Mouse (Mus musculus) midbrain, postnatal 0 days (tissue): ENCODE measurements at regions not wholly inside any gene's neighbourhood (a gene's known extent, or its start where the extent isn't known, plus 50 kb on each side); places are given as distances from the start of the nearest gene placed in this dataset.

ENCODE experiments used
- ATAC-seq: fragments of 200-750 bp; cut with Nextera tagmentation; 2 replicates; pipeline ENCODE4 v1.8.0; 2017; ENCODE audit warnings: moderate number of reproducible peaks, mild to moderate bottlenecking, moderate TSS enrichment, moderate library complexity; ENCODE audit not compliant: low FRiP score
- DNase-seq: peaks from one replicate; pipeline ENCODE4 v3.0.0-alpha.2; 2015; ENCODE audit warnings: low spot score
- H3K27ac ChIP-seq: fragments of 300-500 bp; sonication (generic); 2 replicates; pipeline ENCODE4 v1.5.1; 2014; ENCODE audit warnings: low read depth, mild to moderate bottlenecking, low read length, mixed read lengths
- H3K27me3 ChIP-seq: fragments of 300-500 bp; sonication (generic); 2 replicates; pipeline ENCODE4 v1.6.1; 2014; ENCODE audit warnings: low read length, control low read depth, mixed read lengths; ENCODE audit not compliant: insufficient read depth
- H3K36me3 ChIP-seq: fragments of 300-500 bp; sonication (generic); 2 replicates; pipeline ENCODE4 v1.6.1; 2014; ENCODE audit warnings: low read length, control low read depth, mixed read lengths; ENCODE audit not compliant: insufficient read depth
- H3K4me1 ChIP-seq: fragments of 300-500 bp; sonication (generic); 2 replicates; pipeline ENCODE4 v1.6.1; 2014; ENCODE audit warnings: mild to moderate bottlenecking, control low read depth, antibody characterized with exemption, low read length, mixed read lengths; ENCODE audit not compliant: insufficient read depth
- H3K4me2 ChIP-seq: fragments of 300-500 bp; sonication (generic); 2 replicates; pipeline ENCODE4 v1.6.1; 2014; ENCODE audit warnings: low read depth, mild to moderate bottlenecking, low read length, mixed read lengths; ENCODE audit not compliant: poor library complexity, severe bottlenecking
- H3K4me3 ChIP-seq: fragments of 300-500 bp; sonication (generic); 2 replicates; pipeline ENCODE4 v1.5.1; 2014; ENCODE audit warnings: low read depth, mild to moderate bottlenecking, low read length, moderate library complexity
- H3K9ac ChIP-seq: fragments of 300-500 bp; sonication (generic); replicated peaks from 2 replicates; pipeline ENCODE4 v1.6.1; 2014; ENCODE audit warnings: mild to moderate bottlenecking, low read length, moderate library complexity, mixed read lengths; ENCODE audit not compliant: poor library complexity, severe bottlenecking
- H3K9me3 ChIP-seq: fragments of 300-500 bp; sonication (generic); 2 replicates; pipeline ENCODE4 v1.6.1; 2016; ENCODE audit warnings: low read length, control low read depth
- CTCF ChIP-seq: IDR thresholded peaks from 2 replicates; pipeline ENCODE4 v1.5.1; 2016; ENCODE audit warnings: antibody characterized with exemption, mild to moderate bottlenecking
- WGBS: fragments of 180-500 bp; shearing (Covaris S2); extraction: QIAGEN DNeasy Blood & Tissue Kit; methylation state at CpG from one replicate; pipeline ENCODE4 v1.1.7; 2014; 5-methylcytosine and 5-hydroxymethylcytosine counted together

DNA sequence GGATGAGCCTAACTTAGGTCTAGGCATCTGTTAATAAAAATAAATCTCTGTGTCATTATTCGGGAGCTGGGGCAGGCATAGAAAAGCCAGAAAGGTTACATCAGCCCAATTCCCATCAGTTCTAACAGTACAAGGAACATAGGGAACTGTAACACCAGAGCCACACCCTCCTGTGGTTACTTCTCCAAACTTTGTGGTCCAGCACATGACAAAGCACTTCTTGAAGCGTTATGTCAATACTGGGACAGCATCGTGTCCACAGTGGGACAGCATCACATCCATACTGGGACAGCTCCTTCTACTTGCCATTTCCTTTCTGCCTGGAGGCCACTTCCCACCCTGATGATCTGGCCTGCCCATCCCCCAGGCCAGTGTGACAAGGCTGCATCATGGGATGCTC lies 253.9 kb downstream of the Diras2 start:
- TF ChIP-seq CTCF: no peak
- DNase-seq (no peak), ATAC-seq (no peak)
- no peak overlapping the region for H3K27ac ChIP-seq
- H3K27me3 ChIP-seq: 0 out of 2 replicates have a peak, but pooled peaks cover 4% of the 10 kb centered on the region
- no peaks in the 10 kb centered on the region for H3K9me3 ChIP-seq
- no peak overlapping the region for H3K4me2 ChIP-seq
- H3K9ac ChIP-seq: no peak overlapping the region
- H3K4me1 ChIP-seq: 0 out of 2 replicates have a peak, but pooled peaks cover 3% of the 10 kb centered on the region
- no peak overlapping the region for H3K4me3 ChIP-seq
- H3K36me3 ChIP-seq: no peaks in the 10 kb centered on the region
- 80% methylated on average over 3 of the region's 3 CpGs for WGBS

DNA sequence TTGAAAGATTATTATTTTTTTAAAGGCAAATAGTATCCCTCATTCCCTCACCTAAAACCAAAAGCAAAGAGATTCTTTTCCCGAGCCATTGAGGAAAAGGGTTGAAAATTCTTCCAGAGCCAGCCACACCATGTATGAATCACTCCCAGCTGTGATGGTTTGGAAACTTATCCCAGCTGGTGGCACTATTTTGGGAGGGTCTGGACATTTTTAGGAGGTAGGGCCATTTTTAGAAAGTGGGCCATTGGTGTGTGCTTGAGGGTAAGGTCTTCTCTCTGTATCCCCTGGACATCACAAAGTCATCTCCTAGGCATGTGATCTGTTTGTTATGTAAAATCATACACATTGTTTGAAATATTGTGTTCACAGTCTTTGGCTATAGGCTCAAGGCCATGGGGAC lies 252.2 kb downstream of the Diras2 start:
- no peak for DNase-seq
- ATAC-seq: no peak
- Histone ChIP-seq H3K4me3 (no peak overlapping the region), H3K4me2 (no peak overlapping the region), H3K9me3 (no peaks in the 10 kb centered on the region), H3K27ac (no peak overlapping the region), H3K36me3 (no peaks in the 10 kb centered on the region), H3K4me1 (0 out of 2 replicates have a peak, but pooled peaks cover 3% of the 10 kb centered on the region), H3K27me3 (no peaks in the 10 kb centered on the region), H3K9ac (no peak overlapping the region)
- WGBS: 85% methylated on average over 1 of the region's 1 CpGs
- no peak for TF ChIP-seq CTCF

DNA sequence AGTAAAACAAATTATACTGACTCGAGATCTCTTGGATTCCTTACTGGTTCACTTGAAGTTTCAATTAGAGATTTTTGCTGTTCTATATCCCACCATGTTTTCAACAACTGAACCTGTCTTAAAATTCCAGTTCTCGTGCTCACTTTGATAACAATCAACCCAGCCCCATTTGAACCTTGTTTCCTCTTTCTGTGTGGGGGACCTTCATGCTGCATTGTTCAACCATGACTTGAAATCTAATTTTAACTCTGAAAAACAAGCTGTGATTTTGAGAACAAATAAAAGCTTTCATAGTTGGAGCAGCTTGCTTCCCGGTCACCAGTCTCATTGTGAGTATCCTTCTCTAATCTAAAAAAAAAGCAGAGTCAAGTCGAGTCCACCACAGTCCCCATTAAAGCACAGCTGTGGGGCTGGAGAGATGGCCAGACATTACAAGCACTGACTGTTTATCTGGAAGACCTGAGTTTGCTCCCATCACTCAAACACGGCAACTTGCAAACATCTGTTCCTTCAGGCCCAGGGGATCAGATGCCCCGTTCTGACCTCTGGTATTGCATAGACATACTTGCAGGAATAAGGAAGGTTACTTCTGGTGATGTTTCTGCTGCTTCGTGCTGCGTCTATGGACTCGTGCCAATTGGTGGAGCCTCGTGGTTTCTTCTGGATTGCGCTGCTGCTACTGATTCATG lies 251.7 kb downstream of the Diras2 start:
- WGBS: 77% methylated on average over 11 of the region's 11 CpGs
- no peaks in the 10 kb centered on the region for H3K27me3 ChIP-seq
- no peak overlapping the region for H3K9ac ChIP-seq
- no peak for ATAC-seq
- no peak overlapping the region for H3K4me3 ChIP-seq
- DNase-seq: no peak
- H3K9me3 ChIP-seq: no peaks in the 10 kb centered on the region
- no peak overlapping the region for H3K27ac ChIP-seq
- no peaks in the 10 kb centered on the region for H3K36me3 ChIP-seq
- no peak overlapping the region for H3K4me2 ChIP-seq
- 0 out of 2 replicates have a peak, but pooled peaks cover 3% of the 10 kb centered on the region for H3K4me1 ChIP-seq
- no peak for TF ChIP-seq CTCF

DNA sequence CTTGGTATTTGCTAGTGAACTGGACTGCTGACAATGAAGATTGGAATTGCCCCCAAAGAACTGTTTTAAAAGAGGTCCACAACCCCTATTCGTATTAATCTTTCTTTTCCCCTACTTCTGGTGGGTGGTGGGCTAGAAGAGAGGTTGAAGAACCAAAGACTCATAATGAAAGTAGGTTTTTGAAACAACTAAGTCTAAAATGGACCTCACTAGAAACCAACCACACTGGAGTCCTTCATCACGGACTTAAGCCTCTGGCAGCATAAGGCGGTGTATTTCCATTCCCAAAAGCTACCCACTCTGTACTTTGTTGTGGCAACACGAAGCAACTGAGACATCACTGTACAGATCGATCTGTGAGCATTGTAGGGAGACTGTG lies 251.1 kb downstream of the Diras2 start:
- Histone ChIP-seq H3K9ac (no peak overlapping the region), H3K27ac (no peak overlapping the region), H3K27me3 (no peaks in the 10 kb centered on the region), H3K36me3 (no peaks in the 10 kb centered on the region), H3K4me1 (0 out of 2 replicates have a peak, but pooled peaks cover 3% of the 10 kb centered on the region), H3K9me3 (no peaks in the 10 kb centered on the region), H3K4me2 (no peak overlapping the region), H3K4me3 (no peak overlapping the region)
- no peak for TF ChIP-seq CTCF
- ATAC-seq (no peak), DNase-seq (no peak)
- WGBS: 90% methylated on average over 5 of the region's 5 CpGs

DNA sequence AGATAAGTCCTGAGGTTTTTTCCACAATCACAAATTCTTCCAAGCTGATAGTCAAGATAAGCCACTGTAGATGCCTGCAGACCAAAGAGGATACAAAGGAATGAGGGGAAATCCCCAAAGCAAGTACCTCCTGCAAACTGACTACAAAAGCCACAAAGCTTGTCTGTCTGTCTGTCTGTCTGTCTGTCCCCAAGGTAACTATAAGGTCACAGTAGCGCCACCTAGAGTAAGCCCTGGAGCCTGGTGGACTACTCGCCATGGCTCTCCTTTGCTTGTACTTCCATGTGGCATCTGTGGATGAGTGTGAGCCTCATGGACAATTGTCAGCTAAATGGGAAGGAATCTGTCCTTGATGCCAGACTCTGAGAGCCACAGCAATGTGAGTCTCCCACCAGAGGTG lies 249.8 kb downstream of the Diras2 start:
- TF ChIP-seq CTCF: no peak

DNA sequence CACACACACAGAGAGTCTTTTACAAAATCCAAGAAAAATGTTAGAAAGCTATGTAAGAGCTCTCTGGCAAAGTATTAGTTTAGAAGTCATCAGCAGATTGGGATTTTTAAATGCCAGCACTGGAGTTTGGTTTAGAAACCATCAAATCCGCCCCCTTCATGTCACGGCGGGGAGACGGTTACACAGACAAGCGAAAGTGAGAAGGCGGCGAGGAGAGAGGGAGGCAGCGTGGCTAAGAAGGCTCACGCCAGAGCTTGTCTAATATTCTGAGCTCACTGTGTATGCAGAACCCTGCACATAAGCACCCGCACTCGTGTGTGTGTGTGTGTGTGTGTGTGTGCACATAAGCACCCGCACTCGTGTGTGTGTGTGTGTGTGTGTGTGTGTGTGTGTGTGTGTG lies 248.6 kb downstream of the Diras2 start:
- ATAC-seq: no peak
- no peak for DNase-seq
- Histone ChIP-seq H3K9ac (no peak overlapping the region), H3K4me1 (no peaks in the 10 kb centered on the region), H3K9me3 (no peaks in the 10 kb centered on the region), H3K27me3 (no peaks in the 10 kb centered on the region), H3K27ac (no peak overlapping the region), H3K4me2 (no peak overlapping the region), H3K36me3 (no peaks in the 10 kb centered on the region), H3K4me3 (no peak overlapping the region)
- no peak for TF ChIP-seq CTCF
- whole genome bisulfite sequencing: 49% methylated on average over 13 of the region's 13 CpGs

More for the DNA sequence above, 249.8 kb downstream of the Diras2 start:
- H3K9ac ChIP-seq: no peak overlapping the region
- ATAC-seq: no peak
- no peak overlapping the region for H3K27ac ChIP-seq
- DNase-seq: no peak
- no peaks in the 10 kb centered on the region for H3K36me3 ChIP-seq
- H3K9me3 ChIP-seq: no peaks in the 10 kb centered on the region
- H3K4me2 ChIP-seq: no peak overlapping the region
- no peaks in the 10 kb centered on the region for H3K27me3 ChIP-seq
- H3K4me1 ChIP-seq: no peaks in the 10 kb centered on the region
- H3K4me3 ChIP-seq: no peak overlapping the region
- WGBS: 80% methylated on average over 2 of the region's 2 CpGs
